Mouse (Mus musculus) midbrain, embryonic 16.5 days (tissue): ENCODE results near the gene Nr4a1. TPM values are rescaled to one million over a fixed set of nuclear protein-coding genes. Genes with fewer than 3 reads are reported as not detected.

Source experiments
- ATAC-seq: fragments of 200-750 bp; cut with Nextera tagmentation; 2 replicates; pipeline ENCODE4 v1.8.0; 2017; ENCODE audit warnings: moderate TSS enrichment
- H3K27ac ChIP-seq: fragments of 300-500 bp; sonication (generic); 2 replicates; pipeline ENCODE4 v1.5.1; 2014; ENCODE audit warnings: mild to moderate bottlenecking, low read length, mixed read lengths
- H3K27me3 ChIP-seq: fragments of 300-500 bp; sonication (generic); 2 replicates; pipeline ENCODE4 v1.6.1; 2014; ENCODE audit warnings: low read depth, low read length, mixed read lengths; ENCODE audit not compliant: control insufficient read depth, insufficient read depth
- H3K36me3 ChIP-seq: fragments of 300-500 bp; sonication (generic); 2 replicates; pipeline ENCODE4 v1.6.1; 2014; ENCODE audit warnings: mild to moderate bottlenecking, low read length, moderate library complexity, mixed read lengths; ENCODE audit not compliant: control insufficient read depth, insufficient read depth
- H3K4me1 ChIP-seq: fragments of 300-500 bp; sonication (generic); 2 replicates; pipeline ENCODE4 v1.6.1; 2014; ENCODE audit warnings: mild to moderate bottlenecking, low read length, mixed read lengths; ENCODE audit not compliant: control insufficient read depth, insufficient read depth
- H3K4me2 ChIP-seq: fragments of 300-500 bp; sonication (generic); 2 replicates; pipeline ENCODE4 v1.6.1; 2014; ENCODE audit warnings: mild to moderate bottlenecking, low read length, mixed read lengths
- H3K4me3 ChIP-seq: fragments of 300-500 bp; sonication (generic); 2 replicates; pipeline ENCODE4 v1.5.1; 2014; ENCODE audit warnings: low read depth, mild to moderate bottlenecking, low read length, moderate library complexity, mixed read lengths
- H3K9ac ChIP-seq: fragments of 300-500 bp; sonication (generic); 2 replicates; pipeline ENCODE4 v1.6.1; 2014; ENCODE audit warnings: low read depth, low read length, mixed read lengths
- H3K9me3 ChIP-seq: fragments of 300-500 bp; sonication (generic); replicated peaks from 2 replicates; pipeline ENCODE4 v1.6.1; 2014; ENCODE audit warnings: mild to moderate bottlenecking, low read length, mixed read lengths; ENCODE audit not compliant: control insufficient read depth, poor library complexity, severe bottlenecking
- WGBS: fragments of 180-500 bp; shearing (Covaris S2); extraction: QIAGEN DNeasy Blood & Tissue Kit; methylation state at CpG from one replicate; pipeline ENCODE4 v1.1.7; 2014; 5-methylcytosine and 5-hydroxymethylcytosine counted together
- polyA plus RNA-seq: library from polyadenylated mRNA; unstranded; fragments of >200 nt; fragmentation: Nextera tagmentation; extraction: Ambion mirVana; gene quantifications from 2 replicates; pipeline ENCODE4 v1.2.1, GENCODE M21; 2015

The Nr4a1 gene
- polyA plus RNA-seq, 1 experiment from 2014 or later: 6.4 TPM

DNA sequence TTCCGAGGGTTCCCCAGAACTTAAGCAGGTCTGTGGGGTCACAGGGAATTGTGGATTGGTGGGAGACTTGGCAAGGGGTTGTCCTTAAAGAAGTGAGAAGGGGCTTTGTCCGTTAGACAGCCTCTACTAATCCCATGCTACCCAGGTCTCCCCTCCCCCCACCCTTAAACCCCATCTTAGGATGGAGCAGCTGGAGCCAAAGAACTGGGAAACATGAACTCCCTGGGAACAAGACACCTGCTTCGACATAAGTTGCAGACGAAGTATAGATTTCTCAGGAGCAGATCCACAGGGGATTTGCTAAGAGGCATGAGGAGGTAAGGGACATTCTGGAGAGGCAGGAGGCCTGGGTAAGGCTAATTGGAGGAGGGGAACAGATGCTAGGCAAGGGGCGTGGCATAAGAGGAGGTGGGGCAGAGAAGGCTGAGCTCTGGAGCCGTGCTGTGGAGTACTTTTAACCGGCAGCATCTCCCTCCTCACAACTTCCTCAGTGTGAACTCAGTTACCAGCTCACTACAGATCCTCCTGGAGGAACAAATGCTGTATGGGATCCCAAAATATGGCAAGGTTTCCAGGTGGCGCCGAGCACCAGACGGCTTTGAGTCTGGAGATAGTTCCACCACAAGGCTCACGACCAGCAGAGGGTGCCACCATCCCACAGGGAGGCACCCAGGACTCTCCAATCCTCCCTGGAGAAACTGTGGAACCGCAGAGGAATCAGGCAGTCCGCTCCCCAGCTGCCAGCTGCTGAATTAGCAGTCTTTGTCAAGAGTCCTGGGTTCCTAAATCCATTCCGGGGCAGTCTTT is 32.6 kb upstream of the Nr4a1 start:
- H3K4me1 ChIP-seq: peaks cover 9% of the 10 kb centered on the region
- H3K27me3 ChIP-seq: no peaks in the 10 kb centered on the region
- no peaks in the 10 kb centered on the region for H3K9me3 ChIP-seq
- 3% methylated on average over 14 of the region's 14 CpGs for WGBS
- no peak for ATAC-seq
- H3K36me3 ChIP-seq: no peaks in the 10 kb centered on the region
- no peak overlapping the region for H3K27ac ChIP-seq
- 0 out of 2 replicates have a peak overlapping the region, but pooled peaks have one; percentile 10 for H3K4me2 ChIP-seq
- no peak overlapping the region for H3K4me3 ChIP-seq
- no peak overlapping the region for H3K9ac ChIP-seq

- H3K9ac ChIP-seq: no peak overlapping the region; the same call in 1 of the 2 replicates
- 0 out of 2 replicates have a peak, but pooled peaks have one; percentile 30 for ATAC-seq
- 35% methylated on average over 13 of the region's 13 CpGs for WGBS
- H3K9me3 ChIP-seq: no peaks in the 10 kb centered on the region
- H3K27me3 ChIP-seq: no peaks in the 10 kb centered on the region
- no peak overlapping the region for H3K4me3 ChIP-seq
- H3K4me1 ChIP-seq: peaks cover 9% of the 10 kb centered on the region
- peak overlapping the region; percentile 85; the same call in 1 of the 2 replicates for H3K4me2 ChIP-seq
- H3K36me3 ChIP-seq: no peaks in the 10 kb centered on the region
- no peak overlapping the region for H3K27ac ChIP-seq
These were observed 31.1 kb upstream of the Nr4a1 start for GRCm38 (mm10) chr15:101222897-101223482.

DNA sequence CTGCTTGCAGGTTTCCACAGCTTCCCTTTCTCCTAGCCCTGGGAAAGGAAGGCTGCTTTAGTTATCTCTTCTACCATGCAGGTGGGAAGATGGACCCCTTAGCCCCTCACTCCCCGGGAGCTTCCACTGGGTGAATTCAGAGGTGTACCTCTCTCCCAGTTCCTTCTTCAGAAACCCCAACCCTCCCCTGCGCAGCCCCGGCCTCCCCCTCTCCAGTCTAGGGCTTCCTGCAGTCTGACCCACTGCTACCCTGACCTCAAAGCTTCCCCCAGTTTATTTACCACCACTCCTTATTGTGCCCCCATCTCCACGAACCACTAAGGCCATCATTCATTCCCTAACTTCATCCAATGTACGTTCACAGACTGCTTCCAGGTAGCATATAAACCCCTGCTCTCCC is 30.5 kb upstream of the Nr4a1 start:
- Histone ChIP-seq H3K36me3 (no peaks in the 10 kb centered on the region), H3K4me1 (peaks cover 9% of the 10 kb centered on the region), H3K27ac (no peak overlapping the region), H3K4me2 (peak overlapping the region; percentile 85), H3K27me3 (no peaks in the 10 kb centered on the region), H3K9ac (peak overlapping the region; percentile 77), H3K4me3 (peak overlapping the region; percentile 61), H3K9me3 (no peaks in the 10 kb centered on the region)
- ATAC-seq: peak; percentile 22
- WGBS: 10% methylated on average over 5 of the region's 5 CpGs

DNA sequence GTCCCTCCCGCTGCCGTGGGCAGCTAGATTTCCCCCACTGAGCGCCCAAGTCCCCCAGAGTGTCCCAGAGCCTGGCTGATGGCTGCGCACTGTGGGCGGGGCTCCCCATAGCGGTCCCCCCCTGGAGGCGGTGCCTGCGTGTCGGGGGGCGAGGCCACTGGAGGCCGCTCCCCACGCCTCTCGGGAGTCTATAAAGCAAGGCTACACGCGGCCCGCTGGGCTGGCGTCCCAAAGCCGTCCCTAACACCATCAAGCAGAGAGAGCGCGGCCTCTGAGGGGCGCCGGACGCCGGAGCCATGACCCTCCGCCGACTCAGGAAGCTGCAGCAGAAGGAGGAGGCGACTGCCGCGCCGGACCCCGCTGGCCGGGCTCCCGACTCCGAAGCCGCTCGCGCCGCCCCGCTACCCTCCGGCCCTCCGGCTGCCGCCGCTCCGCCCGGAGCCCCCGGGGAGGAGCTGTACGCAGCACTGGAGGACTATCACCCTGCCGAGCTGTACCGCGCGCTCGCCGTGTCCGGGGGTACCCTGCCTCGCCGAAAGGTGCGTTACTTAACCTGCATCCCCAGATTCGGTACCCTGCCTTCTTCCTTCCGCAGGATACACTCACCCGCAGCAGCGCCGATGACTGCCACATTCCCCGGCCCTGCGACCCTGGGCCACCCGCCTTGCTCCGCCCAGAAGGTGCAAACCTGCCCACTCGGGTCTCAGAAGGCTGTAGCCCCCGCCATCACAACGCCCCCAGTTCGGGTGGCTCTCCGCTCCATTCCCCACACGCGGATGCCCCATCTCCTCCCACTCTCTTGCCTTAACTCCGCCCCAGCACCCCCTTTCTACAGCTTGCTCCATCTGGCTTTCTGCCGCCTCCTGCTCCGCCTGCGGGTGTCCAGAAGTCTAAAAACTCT is 29.8 kb upstream of the Nr4a1 start, which contains the start of gene Grasp:
TSS of gene Grasp (plus strand) at position 183 of the 901 bp plus-strand sequence.
- Histone ChIP-seq H3K9ac (peak within 1 kb of the TSS; percentile 77), H3K9me3 (no peaks in the 10 kb centered on the region), H3K27me3 (no peaks in the 10 kb centered on the region), H3K27ac (0 out of 2 replicates have a peak within 1 kb of the TSS, but pooled peaks have one; percentile 9), H3K4me3 (peak within 1 kb of the TSS; percentile 61), H3K4me1 (peaks cover 9% of the 10 kb centered on the region), H3K4me2 (peak within 1 kb of the TSS; percentile 85), H3K36me3 (no peaks in the 10 kb centered on the region)
- under 1% methylated on average over 43 of the region's 77 CpGs for WGBS
- peak; percentile 82 for ATAC-seq

DNA sequence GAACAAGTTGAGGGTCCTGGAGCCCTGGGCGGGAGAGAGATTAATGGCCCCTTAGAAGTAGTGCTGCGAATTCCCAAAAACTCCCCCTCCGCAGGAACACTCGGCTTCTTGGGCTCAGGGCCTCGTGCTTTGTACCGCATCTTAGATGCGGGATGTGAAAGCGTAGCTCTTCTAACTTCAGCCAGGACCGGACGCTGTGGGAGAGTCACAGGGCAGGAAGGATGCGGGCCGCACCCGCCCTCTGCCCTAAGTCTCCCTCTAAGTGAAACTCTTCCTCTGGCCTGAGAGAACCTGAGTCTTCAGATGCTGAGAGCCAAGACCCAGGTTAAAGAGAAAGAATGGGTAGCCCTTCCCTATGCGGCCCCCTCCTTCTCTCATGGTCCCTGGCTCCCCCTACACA is 29.1 kb upstream of the Nr4a1 start:
- peaks cover 9% of the 10 kb centered on the region for H3K4me1 ChIP-seq
- H3K9me3 ChIP-seq: no peaks in the 10 kb centered on the region
- H3K36me3 ChIP-seq: no peaks in the 10 kb centered on the region
- H3K27ac ChIP-seq: 0 out of 2 replicates have a peak overlapping the region, but pooled peaks have one; percentile 9
- H3K9ac ChIP-seq: peak overlapping the region; percentile 77
- H3K27me3 ChIP-seq: no peaks in the 10 kb centered on the region
- H3K4me3 ChIP-seq: peak overlapping the region; percentile 61
- ATAC-seq: no peak
- peak overlapping the region; percentile 85 for H3K4me2 ChIP-seq
- 6% methylated on average over 14 of the region's 14 CpGs for WGBS

- H3K27ac ChIP-seq: no peak overlapping the region
These were observed 26.1 kb upstream of the Nr4a1 start for GRCm38 (mm10) chr15:101227971-101228370.

GRCm38 (mm10) chr15:101228866-101229590 is 25.0 kb upstream of the Nr4a1 start:
- H3K9ac ChIP-seq: no peak overlapping the region
- H3K27me3 ChIP-seq: no peaks in the 10 kb centered on the region
- H3K4me3 ChIP-seq: no peak overlapping the region
- no peak for ATAC-seq
- no peak overlapping the region for H3K4me2 ChIP-seq
- no peaks in the 10 kb centered on the region; the same call in 1 of the 2 replicates for H3K36me3 ChIP-seq
- H3K9me3 ChIP-seq: no peaks in the 10 kb centered on the region
- 88% methylated on average over 21 of the region's 21 CpGs for WGBS
- H3K27ac ChIP-seq: no peak overlapping the region
- H3K4me1 ChIP-seq: no peaks in the 10 kb centered on the region; the same call in 1 of the 2 replicates

More at GRCm38 (mm10) chr15:101227971-101228370, 26.1 kb upstream of the Nr4a1 start:
- ATAC-seq: no peak
- WGBS: 15% methylated on average over 6 of the region's 7 CpGs
- no peaks in the 10 kb centered on the region; the same call in 1 of the 2 replicates for H3K36me3 ChIP-seq
- H3K4me3 ChIP-seq: no peak overlapping the region
- no peaks in the 10 kb centered on the region for H3K9me3 ChIP-seq
- peaks cover 7% of the 10 kb centered on the region for H3K4me1 ChIP-seq
- H3K27me3 ChIP-seq: no peaks in the 10 kb centered on the region
- no peak overlapping the region for H3K9ac ChIP-seq
- no peak overlapping the region for H3K4me2 ChIP-seq

DNA sequence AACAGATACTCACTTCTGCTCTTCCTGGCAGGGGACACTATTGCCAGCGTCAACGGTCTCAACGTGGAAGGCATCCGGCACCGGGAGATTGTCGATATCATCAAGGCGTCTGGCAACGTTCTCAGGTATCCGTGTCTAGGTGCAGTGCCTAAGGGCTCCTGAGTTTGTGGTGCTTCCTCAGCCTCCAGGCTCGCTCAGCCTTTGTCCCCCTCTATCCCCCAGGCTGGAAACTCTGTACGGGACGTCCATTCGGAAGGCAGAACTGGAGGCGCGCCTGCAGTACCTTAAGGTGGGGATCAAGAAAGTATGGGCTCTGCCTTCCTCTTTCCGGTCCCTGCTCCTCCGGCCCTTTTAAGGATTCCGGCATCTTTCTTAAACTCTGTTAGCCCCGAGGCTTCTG is 23.6 kb upstream of the Nr4a1 start:
- H3K27ac ChIP-seq: no peak overlapping the region
- H3K27me3 ChIP-seq: no peaks in the 10 kb centered on the region
- H3K4me1 ChIP-seq: no peaks in the 10 kb centered on the region
- H3K9me3 ChIP-seq: no peaks in the 10 kb centered on the region
- H3K36me3 ChIP-seq: no peaks in the 10 kb centered on the region; the same call in 1 of the 2 replicates
- no peak for ATAC-seq
- no peak overlapping the region for H3K9ac ChIP-seq
- no peak overlapping the region for H3K4me2 ChIP-seq
- H3K4me3 ChIP-seq: no peak overlapping the region
- 96% methylated on average over 19 of the region's 19 CpGs for WGBS
